Comparison of ENCODE assay signal across 9 mouse cellular contexts in the genomic region with DNA sequence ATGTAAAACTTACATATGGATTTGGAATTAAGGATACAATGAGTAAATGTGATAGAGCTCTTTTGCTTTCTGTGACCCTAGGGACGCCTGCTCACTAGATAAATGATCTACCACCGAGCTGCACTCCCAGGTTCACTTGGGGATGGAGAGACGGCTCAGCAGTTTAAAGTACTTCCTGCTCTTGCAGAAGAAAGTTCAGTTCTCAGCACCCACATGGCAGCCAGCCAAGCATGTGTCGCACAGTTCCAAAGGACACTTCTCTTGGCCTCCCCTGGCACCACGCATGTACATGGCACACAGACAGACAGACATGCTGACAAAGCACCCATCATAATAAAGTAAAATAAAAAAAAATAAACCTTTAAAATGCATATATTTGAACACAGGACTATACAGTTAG.
DNase-seq lines count a peak whose midpoint lies in the region; ATAC-seq and TF ChIP-seq lines count a peak whose summit lies in the region.
"Had no signal": no experiment of that assay in that cellular context is flagged by ENCODE, and none has a peak within 500 bp of the region (broad histone marks: within the 10 kb centered on the region; RNA-seq: fewer than 3 reads in every experiment).

No protein-coding gene starts in this region.

- no peaks in the 10 kb centered on the region for H3K36me3 ChIP-seq in kidney, adult 2 months (ENCODE audit: control insufficient read depth, insufficient read depth, low read length)
- peaks cover 33% of the 10 kb centered on the region for H3K36me3 ChIP-seq in forebrain, embryonic 13.5 days (ENCODE audit: poor library complexity, severe bottlenecking)
- H3K36me3 ChIP-seq in midbrain, embryonic 13.5 days: no peaks in the 10 kb centered on the region

- WGBS in kidney, adult 2 months: 23% methylated on average over 5 of the region's 5 CpGs
- WGBS in forebrain, embryonic 13.5 days: 66% methylated on average over 5 of the region's 5 CpGs
- 84% methylated on average over 5 of the region's 5 CpGs for WGBS in midbrain, embryonic 13.5 days

- H3K27ac ChIP-seq in kidney, adult 2 months (ENCODE audit: insufficient read depth, low read depth, low read length): 0 out of 2 replicates have a peak overlapping the region, but pooled peaks have one; percentile 13
- H3K27ac ChIP-seq in forebrain, embryonic 13.5 days: no peak overlapping the region
- H3K27ac ChIP-seq in midbrain, embryonic 13.5 days: no peak overlapping the region

- ATAC-seq in forebrain, embryonic 13.5 days: no peak
- ATAC-seq in midbrain, embryonic 13.5 days: no peak

- no peak overlapping the region for H3K4me3 ChIP-seq in kidney, adult 2 months (ENCODE audit: insufficient read depth, low read depth, low read length)
- no peak overlapping the region for H3K4me3 ChIP-seq in forebrain, embryonic 13.5 days
- H3K4me3 ChIP-seq in midbrain, embryonic 13.5 days (replicated peaks): no peak overlapping the region

- peak; percentile 56 for DNase-seq in cerebellum, adult 8-10 months
- no peak for DNase-seq in cerebellum, postnatal 4 days (ENCODE audit: low spot score in 2 of 2)
- peak; percentile 24 for DNase-seq in T-cell, adult 2 months (ENCODE audit: low spot score)
- DNase-seq in kidney, adult 2 months: peak; percentile 96
- DNase-seq in lung, postnatal 36 days: peak; percentile 64
- DNase-seq in layer of hippocampus, adult 18-20 months (ENCODE audit: low spot score in 2 of 2): no peak
- DNase-seq: right cerebral cortex, adult 18-20 months had no signal

- H3K4me2 ChIP-seq in forebrain, embryonic 13.5 days: no peak overlapping the region
- no peak overlapping the region for H3K4me2 ChIP-seq in midbrain, embryonic 13.5 days (replicated peaks)

- TF ChIP-seq CTCF in kidney, adult 2 months (conservative IDR thresholded peaks at IDR 0.05; ENCODE audit: insufficient read depth, insufficient read length, low read depth, low read length): no peak

- H3K9ac ChIP-seq in forebrain, embryonic 13.5 days: no peak overlapping the region
- no peak overlapping the region for H3K9ac ChIP-seq in midbrain, embryonic 13.5 days (replicated peaks)

- no peaks in the 10 kb centered on the region for H3K27me3 ChIP-seq in kidney, adult 2 months (replicated peaks; ENCODE audit: control insufficient read depth, insufficient read depth, low read length)
- H3K27me3 ChIP-seq in forebrain, embryonic 13.5 days: peaks cover 8% of the 10 kb centered on the region; the same call in 1 of the 2 replicates
- H3K27me3 ChIP-seq in midbrain, embryonic 13.5 days: peaks cover 3% of the 10 kb centered on the region; the same call in 1 of the 2 replicates

- peaks cover 12% of the 10 kb centered on the region for H3K4me1 ChIP-seq in kidney, adult 2 months (ENCODE audit: control insufficient read depth, insufficient read depth, low read length)
- H3K4me1 ChIP-seq in forebrain, embryonic 13.5 days: peaks cover 12% of the 10 kb centered on the region; the same call in 1 of the 2 replicates
- H3K4me1 ChIP-seq in midbrain, embryonic 13.5 days (replicated peaks): peaks cover 19% of the 10 kb centered on the region

- no peak for TF ChIP-seq POLR2A in kidney, adult 2 months (IDR thresholded peaks at IDR 0.05; ENCODE audit: low read depth, low read length)

- no peaks in the 10 kb centered on the region for H3K9me3 ChIP-seq in forebrain, embryonic 13.5 days (replicated peaks)
- H3K9me3 ChIP-seq in midbrain, embryonic 13.5 days: no peaks in the 10 kb centered on the region

Comparison
In these comparisons a context has a peak if more than half of its experiments do, and no peak if none do; other contexts are left out.
1. DNase-seq: peak in cerebellum, adult 8-10 months (single experiment), T-cell, adult 2 months (single experiment), kidney, adult 2 months (single experiment) and lung, postnatal 36 days (single experiment); none in cerebellum, postnatal 4 days (0 of 2) and layer of hippocampus, adult 18-20 months (0 of 2).